Mouse (Mus musculus) myocyte (in vitro differentiated cells): ENCODE measurements around the gene Ankrd39. TPM values are rescaled to one million over a fixed set of nuclear protein-coding genes. Genes with fewer than 3 reads are reported as not detected.

ENCODE experiments used
- H3K27me3 ChIP-seq: one replicate; pipeline ENCODE4 v1.6.1; 2011; ENCODE audit not compliant: control insufficient read depth, insufficient read depth, insufficient read length
- H3K36me3 ChIP-seq: one replicate; pipeline ENCODE4 v1.6.1; 2011; ENCODE audit not compliant: control insufficient read depth, insufficient read depth
- H3K4me2 ChIP-seq: one replicate; pipeline ENCODE4 v1.6.1; 2011; ENCODE audit warnings: low read depth, control low read depth
- H3K4me3 ChIP-seq: one replicate; pipeline ENCODE4 v1.5.1; 2011; ENCODE audit warnings: mild to moderate bottlenecking, control low read depth, moderate library complexity
- H3K79me2 ChIP-seq: one replicate; pipeline ENCODE4 v1.6.1; 2011; ENCODE audit not compliant: control insufficient read depth, insufficient read depth
- H3ac ChIP-seq: one replicate; pipeline ENCODE4 v1.6.1; 2011; ENCODE audit not compliant: control insufficient read depth, insufficient read length
- CEBPB ChIP-seq: IDR thresholded peaks from 2 replicates; pipeline ENCODE4 v1.6.1; 2011; ENCODE audit warnings: mild to moderate bottlenecking, moderate library complexity; ENCODE audit not compliant: poor library complexity, insufficient read depth, severe bottlenecking
- E2F4 ChIP-seq: IDR thresholded peaks from one replicate; pipeline ENCODE4 v1.6.1; 2011; ENCODE audit warnings: mild to moderate bottlenecking, control low read depth, moderate library complexity; ENCODE audit not compliant: insufficient read depth
- MAX ChIP-seq: IDR thresholded peaks from one replicate; pipeline ENCODE4 v1.6.1; 2011; ENCODE audit warnings: low read depth, mild to moderate bottlenecking, control low read depth
- MYOD1 ChIP-seq, 3 experiments: IDR thresholded peaks; one replicate each; pipeline ENCODE4 v1.6.1; 2011; ENCODE audit warnings: control low read depth in 2 of 3, low read depth in 2 of 3, mild to moderate bottlenecking in 2 of 3, moderate library complexity in 1 of 3; ENCODE audit not compliant: insufficient read length in 2 of 3, control insufficient read depth in 1 of 3
- MYOG ChIP-seq, 3 experiments: IDR thresholded peaks; one replicate each; pipeline ENCODE4 v1.6.1; 2011; ENCODE audit warnings: control low read depth in 2 of 3, low read depth in 2 of 3, mild to moderate bottlenecking in 2 of 3; ENCODE audit not compliant: insufficient read length in 2 of 3, control insufficient read depth in 1 of 3, insufficient read depth in 1 of 3
- POLR2A ChIP-seq: IDR thresholded peaks from one replicate; pipeline ENCODE4 v1.6.1; 2011; ENCODE audit warnings: low read depth, mild to moderate bottlenecking, control low read depth, moderate library complexity; ENCODE audit not compliant: insufficient read length
- POLR2AphosphoS2 ChIP-seq: IDR thresholded peaks from one replicate; pipeline ENCODE4 v1.6.1; 2011; ENCODE audit warnings: low read depth, control low read depth; ENCODE audit not compliant: insufficient read length
- REST ChIP-seq: IDR thresholded peaks from one replicate; pipeline ENCODE4 v1.6.1; 2011; ENCODE audit warnings: mild to moderate bottlenecking, control low read depth, moderate library complexity; ENCODE audit not compliant: insufficient read depth, insufficient read length
- SRF ChIP-seq: IDR thresholded peaks from one replicate; pipeline ENCODE4 v1.6.1; 2011; ENCODE audit warnings: low read depth; ENCODE audit not compliant: control insufficient read depth, insufficient read length
- TCF12 ChIP-seq: IDR thresholded peaks from one replicate; pipeline ENCODE4 v1.6.1; 2011; ENCODE audit warnings: mild to moderate bottlenecking, control low read depth; ENCODE audit not compliant: poor library complexity, insufficient read depth, severe bottlenecking
- TCF3 ChIP-seq: IDR thresholded peaks from one replicate; pipeline ENCODE4 v1.6.1; 2011; ENCODE audit warnings: low read depth, control low read depth; ENCODE audit not compliant: insufficient read length
- USF1 ChIP-seq: IDR thresholded peaks from one replicate; pipeline ENCODE4 v1.6.1; 2011; ENCODE audit warnings: low read depth, mild to moderate bottlenecking, control low read depth, moderate library complexity
- polyA plus RNA-seq: library from polyadenylated mRNA; unstranded; fragments of >200 nt; fragmentation: generic; extraction: Trizol; gene quantifications from one replicate; pipeline ENCODE4 v1.2.1, GENCODE M21; 2012; ENCODE audit warnings: missing spikeins

The Ankrd39 gene
- polyA plus RNA-seq, 1 experiment: 17.9 TPM

DNA sequence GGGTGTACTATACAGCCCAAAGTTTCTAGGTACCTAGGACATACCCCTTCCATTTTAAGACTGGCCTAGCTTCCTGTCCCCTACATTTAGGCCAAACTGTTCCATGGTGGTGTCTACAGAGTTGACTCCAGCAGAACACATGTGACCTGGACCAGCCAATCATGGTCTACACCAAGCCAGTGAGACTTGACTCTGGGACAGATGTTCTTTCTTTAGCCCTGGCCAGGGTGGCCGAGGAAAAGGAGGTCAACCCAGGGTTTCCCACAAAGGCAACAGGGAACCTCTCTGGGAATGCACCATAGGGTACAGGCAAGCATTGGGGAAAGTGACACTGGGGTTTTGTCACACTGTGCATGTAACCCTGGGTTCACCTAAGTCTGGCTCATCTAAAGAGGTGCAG is 25.5 kb upstream of the Ankrd39 start:
- H3K4me2 ChIP-seq: no peak overlapping the region
- H3K36me3 ChIP-seq: no peaks in the 10 kb centered on the region
- H3ac ChIP-seq: no peak overlapping the region
- H3K79me2 ChIP-seq: no peaks in the 10 kb centered on the region
- TF ChIP-seq POLR2AphosphoS2: no peak
- no peak for TF ChIP-seq REST
- TF ChIP-seq TCF3: no peak
- no peak for TF ChIP-seq USF1
- H3K27me3 ChIP-seq: no peaks in the 10 kb centered on the region
- no peak overlapping the region for H3K4me3 ChIP-seq

DNA sequence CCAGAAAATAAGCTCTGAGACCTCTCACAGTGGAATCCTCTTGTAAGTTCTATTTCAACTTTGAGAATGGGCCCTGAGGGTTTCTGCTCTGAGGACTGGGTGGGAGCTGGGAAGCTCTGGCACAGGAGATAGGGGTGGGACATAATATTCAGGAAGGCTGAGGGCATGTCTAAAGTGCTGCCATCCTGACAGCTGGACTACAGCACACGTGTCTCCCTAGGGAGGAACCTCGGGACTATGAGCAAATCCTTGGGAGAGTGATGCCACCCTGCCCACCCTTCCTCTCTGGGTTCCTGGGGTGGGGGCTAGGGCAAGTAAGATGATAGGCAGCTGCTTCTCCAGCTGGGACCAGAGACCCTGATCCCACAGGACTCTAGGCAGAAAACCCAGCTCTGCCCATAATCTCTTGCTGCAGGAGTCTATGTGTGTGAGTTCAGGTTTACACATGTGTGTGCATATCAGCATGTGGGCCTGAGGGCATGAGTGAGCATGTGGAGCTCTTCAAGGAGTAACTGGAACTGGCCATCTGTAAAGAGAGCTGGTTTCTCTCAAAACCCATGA is 25.0 kb upstream of the Ankrd39 start:
- no peaks in the 10 kb centered on the region for H3K27me3 ChIP-seq
- no peak overlapping the region for H3ac ChIP-seq
- H3K4me2 ChIP-seq: peak overlapping the region; percentile 42
- no peaks in the 10 kb centered on the region for H3K79me2 ChIP-seq
- H3K4me3 ChIP-seq: no peak overlapping the region
- no peak for TF ChIP-seq CEBPB
- TF ChIP-seq E2F4: no peak
- TF ChIP-seq POLR2AphosphoS2: no peak
- peak in 1 of 3 experiments; percentile 72 for TF ChIP-seq MYOG (IDR thresholded peaks at IDR 0.05; ENCODE audit: control insufficient read depth in 1 of 3, insufficient read depth in 1 of 3, insufficient read length in 2 of 3, low read depth in 2 of 3)
- peak in 2 of 3 experiments; percentile 54 to 73 for TF ChIP-seq MYOD1 (IDR thresholded peaks at IDR 0.05; ENCODE audit: control insufficient read depth in 1 of 3, insufficient read length in 2 of 3, low read depth in 2 of 3)
- peak; percentile 59 for TF ChIP-seq USF1
- H3K36me3 ChIP-seq: no peaks in the 10 kb centered on the region

DNA sequence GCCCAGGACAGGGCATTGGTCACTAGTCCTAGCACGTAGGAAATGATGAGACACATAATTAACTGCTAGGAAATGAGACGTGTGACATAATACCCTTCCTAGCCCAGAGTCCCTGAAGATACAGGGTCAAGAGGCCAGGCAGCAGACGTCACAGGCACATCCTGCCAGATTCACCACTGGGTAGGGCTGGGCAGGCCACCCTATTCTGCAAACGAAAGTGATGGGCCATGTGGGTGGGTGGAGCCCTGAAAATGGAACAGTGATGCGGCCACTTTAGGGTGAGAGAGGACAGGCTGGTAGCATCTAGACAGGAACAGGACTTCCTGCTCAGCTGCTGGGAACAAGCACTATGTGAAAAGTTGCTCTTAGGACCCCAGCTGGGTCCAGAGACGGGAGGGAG is 24.4 kb upstream of the Ankrd39 start:
- Histone ChIP-seq H3K36me3 (no peaks in the 10 kb centered on the region), H3ac (no peak overlapping the region), H3K4me2 (peak overlapping the region; percentile 42), H3K27me3 (no peaks in the 10 kb centered on the region), H3K4me3 (no peak overlapping the region), H3K79me2 (no peaks in the 10 kb centered on the region)
- no peak for TF ChIP-seq MYOD1 (IDR thresholded peaks at IDR 0.05; ENCODE audit: control insufficient read depth in 1 of 3, insufficient read length in 2 of 3, low read depth in 2 of 3)
- no peak for TF ChIP-seq TCF3
- TF ChIP-seq MYOG (IDR thresholded peaks at IDR 0.05; ENCODE audit: control insufficient read depth in 1 of 3, insufficient read depth in 1 of 3, insufficient read length in 2 of 3, low read depth in 2 of 3): peak in 1 of 3 experiments; percentile 25
- peak; percentile 25 for TF ChIP-seq POLR2AphosphoS2
- TF ChIP-seq MAX: no peak
- TF ChIP-seq REST: no peak
- no peak for TF ChIP-seq USF1

DNA sequence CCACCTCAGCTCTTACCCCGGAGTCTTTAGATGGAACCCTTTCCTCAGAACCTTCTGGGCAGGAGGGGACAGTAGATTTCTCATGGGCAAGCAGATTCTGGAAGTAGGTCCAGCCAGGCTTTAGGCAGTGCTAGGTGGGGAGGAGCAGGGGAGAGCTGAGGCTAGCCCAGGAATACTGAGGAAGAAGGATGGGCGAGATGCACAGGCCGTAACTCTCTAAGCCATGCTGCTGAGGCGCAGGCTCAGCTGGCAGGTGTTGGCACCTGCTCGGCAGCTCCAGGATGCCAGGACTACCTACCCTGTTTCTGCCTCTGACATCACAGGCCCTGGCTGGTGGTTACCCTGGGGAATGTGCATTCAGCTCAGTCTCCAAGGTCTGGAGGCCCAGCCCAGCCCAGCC is 23.1 kb upstream of the Ankrd39 start:
- H3K27me3 ChIP-seq: no peaks in the 10 kb centered on the region
- TF ChIP-seq POLR2A: no peak
- no peak for TF ChIP-seq E2F4
- TF ChIP-seq CEBPB: no peak
- TF ChIP-seq MYOG (IDR thresholded peaks at IDR 0.05; ENCODE audit: control insufficient read depth in 1 of 3, insufficient read depth in 1 of 3, insufficient read length in 2 of 3, low read depth in 2 of 3): peak in 1 of 3 experiments; percentile 20
- no peak for TF ChIP-seq TCF12
- TF ChIP-seq POLR2AphosphoS2: no peak
- TF ChIP-seq REST: no peak
- TF ChIP-seq MAX: no peak
- no peak for TF ChIP-seq SRF
- no peak for TF ChIP-seq USF1
- peak in 1 of 3 experiments; percentile 24 for TF ChIP-seq MYOD1 (IDR thresholded peaks at IDR 0.05; ENCODE audit: control insufficient read depth in 1 of 3, insufficient read length in 2 of 3, low read depth in 2 of 3)
- H3ac ChIP-seq: no peak overlapping the region
- H3K4me2 ChIP-seq: no peak overlapping the region
- H3K4me3 ChIP-seq: no peak overlapping the region
- H3K36me3 ChIP-seq: no peaks in the 10 kb centered on the region
- no peaks in the 10 kb centered on the region for H3K79me2 ChIP-seq

DNA sequence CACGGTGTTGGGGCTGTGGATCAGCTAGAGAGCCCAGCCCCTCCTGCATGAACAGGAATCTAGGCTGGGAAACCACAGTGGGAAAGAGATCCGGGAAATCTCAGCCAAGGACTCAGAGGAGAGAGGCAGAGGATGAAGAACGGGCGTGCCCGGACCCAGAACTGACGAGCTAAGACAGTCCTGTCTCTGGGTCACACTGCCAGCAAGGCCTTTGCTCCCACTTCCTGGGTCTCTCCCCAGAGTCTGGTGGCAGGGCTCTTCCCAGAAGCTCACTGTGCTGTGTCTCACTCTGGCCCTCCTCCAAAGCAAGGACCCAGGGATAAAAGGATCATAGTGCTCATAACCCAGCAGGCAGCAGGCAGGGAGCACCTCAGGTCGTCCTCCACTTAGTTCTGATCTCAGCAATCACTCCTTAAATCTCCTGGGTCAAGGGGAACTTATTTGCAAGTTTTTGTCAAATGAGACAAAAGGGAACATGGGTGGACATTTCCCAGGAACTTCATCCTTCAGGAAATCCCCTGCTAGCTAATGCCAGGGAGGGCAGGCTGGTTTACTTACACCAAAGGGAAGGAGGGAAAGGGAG is 22.5 kb upstream of the Ankrd39 start:
- Histone ChIP-seq H3K36me3 (no peaks in the 10 kb centered on the region), H3K4me2 (peak overlapping the region; percentile 34), H3ac (no peak overlapping the region), H3K79me2 (no peaks in the 10 kb centered on the region), H3K4me3 (no peak overlapping the region), H3K27me3 (no peaks in the 10 kb centered on the region)
- TF ChIP-seq POLR2AphosphoS2: peak; percentile 12
- TF ChIP-seq POLR2A: peak; percentile 29
- TF ChIP-seq USF1: no peak
